Mouse (Mus musculus) heart, adult 2 months (tissue): ENCODE measurements around the gene Cdcp1.

Experiments used
- EP300 ChIP-seq: fragments of 200-500 bp; IDR thresholded peaks from 2 replicates; pipeline ENCODE4 v1.6.1; 2011; ENCODE audit warnings: low read depth, low read length, control low read depth; ENCODE audit not compliant: insufficient read depth
- POLR2A ChIP-seq: fragments of 200-500 bp; IDR thresholded peaks from 2 replicates; pipeline ENCODE4 v1.6.1; 2011; ENCODE audit warnings: mild to moderate bottlenecking, low read depth, low read length, control low read depth; ENCODE audit not compliant: insufficient read depth

DNA sequence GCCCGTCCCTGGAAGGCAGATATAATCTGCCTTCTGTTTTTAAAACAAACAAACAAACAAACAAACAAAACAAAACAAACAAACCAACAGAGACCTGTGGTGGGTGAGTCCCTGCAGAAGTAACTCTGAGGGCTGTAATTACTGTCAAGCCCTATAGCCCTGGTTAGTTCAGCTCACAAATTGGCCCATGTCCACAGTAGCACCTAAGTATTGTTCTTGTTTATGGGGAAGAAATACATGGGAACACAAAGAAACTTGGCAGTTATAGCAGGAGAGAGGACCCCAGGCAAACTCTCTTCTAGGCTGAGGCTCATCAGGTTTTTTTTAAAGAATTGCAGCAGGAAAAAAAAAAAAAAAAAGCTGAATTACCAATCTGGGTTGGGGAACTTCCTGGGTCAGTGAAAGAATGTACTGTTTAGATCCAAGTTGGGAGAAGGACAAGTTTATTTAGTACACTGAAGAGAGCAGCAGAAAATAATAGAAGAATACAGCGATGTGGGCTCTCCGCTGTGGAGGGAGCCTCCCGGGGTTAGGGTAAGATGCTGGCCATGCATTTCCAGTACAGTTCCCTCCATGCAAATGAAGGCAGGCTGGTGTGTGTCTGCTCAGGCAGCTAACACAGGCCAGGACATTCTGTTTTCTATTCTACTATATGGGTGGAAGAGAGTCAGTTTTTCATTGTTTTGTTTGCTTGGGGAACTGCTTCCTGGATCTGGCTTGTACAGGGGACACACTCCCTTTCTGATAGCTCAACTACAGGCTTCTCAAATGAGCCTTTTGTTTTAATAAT, 22.6 kb upstream of the Cdcp1 start:
- no peak for TF ChIP-seq POLR2A
- TF ChIP-seq EP300: no peak
